Mouse (Mus musculus): ENCODE measurements around the gene Zmiz1.

DNA sequence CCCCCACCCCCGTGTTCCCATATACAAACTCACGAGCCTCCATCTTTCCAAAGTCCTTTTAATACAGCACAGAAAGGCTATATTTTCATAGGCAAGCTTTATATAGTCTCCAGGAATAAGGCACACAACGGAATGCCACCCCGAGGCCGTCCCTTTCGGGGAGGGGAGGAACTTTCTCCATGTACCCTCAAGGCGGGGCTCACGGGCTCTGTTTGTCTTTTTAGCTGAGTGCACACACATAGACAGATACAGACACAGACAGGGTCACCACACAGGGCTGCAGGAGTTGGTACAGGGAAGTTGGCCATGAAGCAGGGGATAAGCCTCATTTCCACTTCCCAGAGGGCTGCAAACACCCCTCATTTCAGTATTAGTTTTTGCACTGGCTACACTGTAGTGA lies 252.6 kb downstream of the Zmiz1 start:
- TF ChIP-seq GATA1 (IDR thresholded peaks at IDR 0.05; ENCODE audit: borderline replicate concordance, low read length) (no peak), FLI1 (IDR thresholded peaks at IDR 0.05; ENCODE audit: low read length) (no peak)
